Mouse (Mus musculus): ENCODE data around the gene Med25. TPM values are rescaled to one million over a fixed set of nuclear protein-coding genes. Genes with fewer than 3 reads are reported as not detected.
A peak's percentile ranks its signal among the peaks of the same experiment; 100 is the strongest.

Gene Med25
- total RNA-seq, 2 experiments from 2014 or later = 105 to 108 TPM

GRCm38 (mm10) chr7:44864595-44865542 is 27.6 kb downstream of the Med25 start:
- DNase-seq (ENCODE audit: extremely low spot score in 1 of 2, low spot score in 1 of 2) = no peak

DNA sequence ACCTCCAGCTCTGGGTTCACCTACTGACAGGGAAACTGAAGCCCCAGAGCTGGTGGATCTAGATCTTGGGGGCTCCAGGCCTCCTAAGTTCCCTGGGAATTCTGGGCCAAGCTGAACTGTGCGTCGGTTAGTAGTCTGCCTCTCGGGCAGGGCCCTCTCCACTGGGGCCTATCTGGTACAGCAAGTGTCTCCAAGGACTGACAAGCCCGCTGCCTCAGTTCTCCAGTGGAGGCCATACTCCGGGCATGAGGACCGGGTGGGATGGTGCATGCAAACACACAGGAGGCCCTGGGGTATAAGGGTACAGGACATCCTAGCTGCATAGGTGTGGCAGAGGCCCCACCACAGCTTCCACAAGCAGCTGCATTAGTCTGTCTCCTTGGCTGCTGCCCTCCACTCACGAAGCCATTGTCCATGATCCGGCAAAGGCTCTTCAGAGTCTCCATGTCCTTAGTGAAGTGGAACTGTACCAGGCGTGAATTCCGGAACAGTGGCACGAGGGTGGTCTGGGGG is 28.5 kb downstream of the Med25 start:
- DNase-seq (ENCODE audit: extremely low spot score in 1 of 2, low spot score in 1 of 2) = no peak

GRCm38 (mm10) chr7:44863210-44863609 is 29.3 kb downstream of the Med25 start:
- no peak for DNase-seq (ENCODE audit: extremely low spot score in 1 of 2, low spot score in 1 of 2)

- DNase-seq (ENCODE audit: extremely low spot score in 1 of 2, low spot score in 1 of 2) = no peak
These were observed 30.1 kb downstream of the Med25 start for GRCm38 (mm10) chr7:44862434-44862833.

GRCm38 (mm10) chr7:44861429-44861816 is 31.1 kb downstream of the Med25 start:
- DNase-seq (ENCODE audit: extremely low spot score in 1 of 2, low spot score in 1 of 2) = no peak

- DNase-seq (ENCODE audit: extremely low spot score in 1 of 2, low spot score in 1 of 2) = peak in 1 of 2 experiments; percentile 78
These were observed 31.7 kb downstream of the Med25 start for GRCm38 (mm10) chr7:44860576-44861428.

DNA sequence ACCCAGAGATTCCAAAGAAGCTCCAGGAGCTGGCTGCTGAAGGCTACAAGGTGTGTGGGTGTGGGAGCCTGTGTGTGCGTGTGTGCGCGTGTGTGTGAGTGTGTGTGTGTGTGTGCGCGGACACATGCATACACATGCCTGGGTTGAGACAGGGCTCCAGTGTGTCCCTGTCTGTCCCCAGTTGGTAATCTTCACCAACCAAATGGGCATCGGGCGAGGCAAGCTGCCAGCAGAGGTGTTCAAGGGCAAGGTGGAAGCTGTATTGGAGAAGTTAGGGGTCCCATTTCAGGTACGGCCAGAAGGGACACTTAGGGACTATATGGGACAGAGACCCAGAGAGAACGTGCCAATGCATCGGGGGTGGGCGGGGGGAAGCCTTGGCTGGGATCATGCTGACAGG is 32.6 kb downstream of the Med25 start:
- no peak for DNase-seq (ENCODE audit: extremely low spot score in 1 of 2, low spot score in 1 of 2)

DNA sequence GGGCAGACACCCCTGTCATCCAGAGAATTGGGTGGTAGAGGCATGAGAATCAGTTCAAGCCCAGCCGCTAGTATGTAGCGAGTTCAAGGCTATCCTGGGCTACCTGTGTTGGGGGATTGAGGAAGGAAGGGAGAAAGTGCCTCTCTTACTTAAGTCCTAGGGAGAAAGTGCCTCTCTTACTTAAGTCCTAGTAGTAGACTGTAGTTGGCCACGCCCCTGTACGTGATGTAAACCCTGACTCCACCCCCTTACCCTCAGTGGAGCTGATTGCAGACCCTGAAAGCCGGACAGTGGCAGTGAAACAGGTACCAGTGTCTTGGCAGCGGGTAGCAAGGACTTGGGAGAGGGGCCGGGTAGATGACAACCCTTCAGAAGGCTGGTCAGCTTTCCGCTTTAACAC is 34.6 kb downstream of the Med25 start:
- no peak for DNase-seq (ENCODE audit: extremely low spot score in 1 of 2, low spot score in 1 of 2)

- peak; percentile 77 to 87 for DNase-seq (ENCODE audit: extremely low spot score in 1 of 2, low spot score in 1 of 2)
These were observed 35.4 kb downstream of the Med25 start, which contains the start of gene Pnkp for GRCm38 (mm10) chr7:44857042-44857552. Pnkp (plus strand) TSS chr7:44857139.

DNA sequence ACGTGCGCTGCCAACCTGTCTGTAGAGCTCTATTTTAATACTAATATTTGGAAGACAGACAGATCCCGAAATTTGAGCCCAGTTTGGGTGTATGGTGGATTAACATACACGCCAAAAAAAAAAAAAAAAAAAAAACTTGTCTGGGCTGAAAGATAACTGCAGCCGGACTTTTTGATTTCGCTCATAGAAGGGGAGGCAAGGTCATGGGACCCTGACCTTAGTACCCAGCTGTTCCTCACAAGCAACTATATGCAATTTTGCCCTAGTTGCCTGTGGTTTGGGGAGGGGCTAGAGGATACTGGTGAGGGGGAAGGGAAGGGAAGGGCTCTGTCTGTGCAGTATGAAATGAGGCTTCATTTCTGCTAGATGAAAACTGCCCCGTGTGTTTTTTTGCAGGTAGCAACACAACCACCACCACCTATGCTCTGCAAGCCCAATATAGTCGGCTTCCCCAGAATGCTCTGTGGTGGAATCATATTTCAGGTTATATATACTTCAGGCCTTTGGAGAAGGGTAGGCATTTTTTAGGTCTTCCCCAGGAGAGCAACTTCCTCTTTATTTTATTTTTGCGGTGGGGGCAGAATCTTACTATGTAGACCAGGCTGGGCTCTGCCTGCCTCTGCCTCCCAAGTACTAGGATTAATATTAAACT is 36.1 kb downstream of the Med25 start:
- DNase-seq (ENCODE audit: extremely low spot score in 1 of 2, low spot score in 1 of 2) = no peak

- no peak for DNase-seq (ENCODE audit: extremely low spot score in 1 of 2, low spot score in 1 of 2)
These were observed 37.5 kb downstream of the Med25 start for GRCm38 (mm10) chr7:44855036-44855435.

GRCm38 (mm10) chr7:44854356-44855031 is 38.0 kb downstream of the Med25 start:
- DNase-seq (ENCODE audit: extremely low spot score in 1 of 2, low spot score in 1 of 2) = peak in 1 of 2 experiments; percentile 58

GRCm38 (mm10) chr7:44853596-44854355 is 38.7 kb downstream of the Med25 start:
- no peak for DNase-seq (ENCODE audit: extremely low spot score in 1 of 2, low spot score in 1 of 2)

DNA sequence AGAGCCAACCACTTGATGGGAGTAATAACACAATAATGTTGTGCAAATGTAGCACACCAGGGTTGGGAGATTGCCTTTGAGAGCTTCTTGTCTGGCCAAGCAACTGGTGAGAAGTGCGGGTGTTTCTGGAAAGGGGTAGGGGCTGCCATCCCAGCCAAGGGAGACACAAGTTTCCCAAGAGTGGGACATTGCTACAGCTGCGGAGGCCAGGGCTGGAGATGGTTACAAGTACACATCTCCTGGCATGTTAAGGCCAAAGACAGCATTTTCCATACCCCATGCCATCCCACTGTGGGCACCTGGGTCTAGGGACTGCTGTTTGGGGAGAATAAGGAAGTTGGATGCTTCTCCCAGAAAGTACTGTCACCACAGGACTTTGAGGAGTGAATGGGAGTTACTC is 39.4 kb downstream of the Med25 start:
- no peak for DNase-seq (ENCODE audit: extremely low spot score in 1 of 2, low spot score in 1 of 2)

DNA sequence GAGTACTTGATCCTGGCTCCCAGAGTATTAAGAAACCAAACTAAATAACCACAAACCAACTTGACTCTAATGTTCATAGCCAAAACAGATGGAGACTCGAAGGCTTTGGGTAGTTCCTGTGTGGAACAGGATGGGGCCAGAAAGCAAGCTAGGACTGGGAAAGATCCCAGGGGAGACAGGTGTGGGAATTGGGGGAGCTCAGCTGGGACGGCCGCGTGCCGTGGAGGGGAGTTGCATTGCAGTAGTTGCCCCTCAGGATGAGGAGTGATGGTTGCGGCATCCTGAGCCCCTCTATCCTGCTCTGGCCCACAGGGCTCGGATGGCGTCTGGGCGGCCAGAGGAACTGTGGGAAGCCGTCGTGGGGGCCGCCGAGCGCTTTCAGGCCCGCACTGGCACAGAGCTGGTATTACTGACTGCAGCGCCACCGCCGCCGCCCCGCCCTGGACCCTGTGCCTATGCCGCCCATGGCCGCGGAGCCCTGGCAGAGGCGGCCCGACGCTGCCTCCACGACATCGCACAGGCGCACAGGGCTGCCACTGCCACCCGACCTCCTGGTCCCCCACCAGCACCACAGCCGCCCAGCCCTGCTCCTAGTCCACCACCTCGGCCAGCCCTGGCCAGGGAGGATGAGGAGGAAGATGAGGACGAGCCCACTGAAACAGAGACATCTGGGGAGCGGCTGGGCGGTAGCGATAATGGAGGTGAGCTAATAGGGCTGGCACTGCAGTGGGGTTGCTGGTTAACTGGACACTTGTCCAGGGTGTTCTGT is 40.1 kb downstream of the Med25 start:
- no peak for DNase-seq (ENCODE audit: extremely low spot score in 1 of 2, low spot score in 1 of 2)

DNA sequence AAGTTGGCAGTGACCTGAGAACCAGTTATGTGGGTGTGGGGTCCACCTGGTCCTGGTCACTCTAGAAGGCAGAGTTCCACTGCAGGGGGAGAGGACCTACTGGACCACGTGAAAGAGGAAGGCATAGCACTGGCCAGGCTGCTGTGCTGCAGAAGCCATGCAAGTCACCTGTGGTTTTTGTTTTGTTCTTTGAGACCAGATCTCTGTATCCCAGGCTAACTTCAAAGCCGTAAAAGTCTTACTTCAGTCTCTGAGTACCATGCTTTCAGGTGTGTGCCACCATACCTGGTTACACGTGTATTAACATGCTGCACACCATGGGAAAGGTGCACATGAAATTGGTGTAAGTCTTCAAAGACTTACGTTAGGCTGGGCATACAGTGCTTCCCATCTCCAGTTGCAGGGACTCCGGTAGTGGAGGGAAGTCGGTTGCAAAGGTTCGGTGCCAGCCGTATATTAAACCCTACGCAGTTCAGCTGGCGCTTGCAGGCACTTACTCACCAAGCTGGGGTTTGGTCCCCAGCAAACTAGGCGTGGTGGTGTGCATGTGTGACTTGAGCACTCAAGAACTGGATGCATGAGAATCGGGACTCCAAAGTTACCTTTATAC is 40.8 kb downstream of the Med25 start:
- DNase-seq (ENCODE audit: extremely low spot score in 1 of 2, low spot score in 1 of 2) = no peak

- DNase-seq (ENCODE audit: extremely low spot score in 1 of 2, low spot score in 1 of 2) = no peak
These were observed 41.5 kb downstream of the Med25 start for GRCm38 (mm10) chr7:44850789-44851624.

Measured in layer of hippocampus, postnatal 25 days (tissue).